Mouse (Mus musculus) inflammation-experienced regulatory T-cells, adult 6 months (primary cell): ENCODE measurements around the gene Gm4707. TPM values are rescaled to one million over a fixed set of nuclear protein-coding genes. Genes with fewer than 3 reads are reported as not detected.
"Not testable (repeated sequence)": the region's sequence is repeated elsewhere in the genome, so short reads cannot be mapped to it uniquely, and the experiment has no call there.

Source experiments
- ATAC-seq: one replicate; pipeline ENCODE4 v1.8.0; 2017
- polyA plus RNA-seq, 3 experiments: library from polyadenylated mRNA; unstranded; fragments of 100-300 nt; shearing (Covaris generic); gene quantifications; one replicate each; pipeline ENCODE4 v1.2.1; 2017

Gene Gm4707
- polyA plus RNA-seq, 3 experiments from 2014 or later: 15.5 to 35.0 (median 23.7) TPM

- no peak for ATAC-seq
Measured at GRCm38 (mm10) chr17:71444126-71444525, 15.6 kb downstream of the Gm4707 start.

- ATAC-seq: no peak
Measured at GRCm38 (mm10) chr17:71443273-71443672, 16.4 kb downstream of the Gm4707 start.

GRCm38 (mm10) chr17:71422502-71422901 lies 37.2 kb downstream of the Gm4707 start:
- not testable (repeated sequence) for ATAC-seq

GRCm38 (mm10) chr17:71419448-71419847 lies 40.3 kb downstream of the Gm4707 start:
- ATAC-seq: not testable (repeated sequence)

GRCm38 (mm10) chr17:71417008-71417407 lies 42.7 kb downstream of the Gm4707 start:
- ATAC-seq: no peak

Other genes with a start within 250 kb of the Gm4707 start
- gene Emilin2, start 147.9 kb downstream of the Gm4707 start, polyA plus RNA-seq: under 1 TPM; 0.08 to 0.21 (median 0.15) TPM
- gene Smchd1, start 15.4 kb upstream of the Gm4707 start, polyA plus RNA-seq: 10 to 100 TPM; 81.6 to 95.6 (median 91.5) TPM
- 10 to 100 TPM in 1 of 3 experiments, 1 to 10 TPM in 2; 9.1 to 56.4 (median 9.4) TPM for gene Ndc80, start 66.9 kb upstream of the Gm4707 start, polyA plus RNA-seq
- gene Spdya, start 92.1 kb upstream of the Gm4707 start, polyA plus RNA-seq: 1 to 10 TPM in 1 of 3 experiments, under 1 TPM in 2; 0.40 to 1.1 (median 0.67) TPM
- gene Wdr43, start 156.0 kb upstream of the Gm4707 start, polyA plus RNA-seq: 100 to 1,000 TPM; 102 to 142 (median 126) TPM
- not detected for gene Togaram2, start 213.3 kb upstream of the Gm4707 start, polyA plus RNA-seq